Mouse (Mus musculus) myocyte (in vitro differentiated cells): ENCODE data around the gene Plekhm3.

ENCODE experiments used
- CEBPB ChIP-seq: IDR thresholded peaks from 2 replicates; pipeline ENCODE4 v1.6.1; 2011; ENCODE audit warnings: mild to moderate bottlenecking, moderate library complexity; ENCODE audit not compliant: poor library complexity, insufficient read depth, severe bottlenecking
- E2F4 ChIP-seq: IDR thresholded peaks from one replicate; pipeline ENCODE4 v1.6.1; 2011; ENCODE audit warnings: mild to moderate bottlenecking, control low read depth, moderate library complexity; ENCODE audit not compliant: insufficient read depth
- MAX ChIP-seq: IDR thresholded peaks from one replicate; pipeline ENCODE4 v1.6.1; 2011; ENCODE audit warnings: low read depth, mild to moderate bottlenecking, control low read depth
- MYOG ChIP-seq, 3 experiments: IDR thresholded peaks; one replicate each; pipeline ENCODE4 v1.6.1; 2011; ENCODE audit warnings: control low read depth in 2 of 3, low read depth in 2 of 3, mild to moderate bottlenecking in 2 of 3; ENCODE audit not compliant: insufficient read length in 2 of 3, control insufficient read depth in 1 of 3, insufficient read depth in 1 of 3
- POLR2A ChIP-seq: IDR thresholded peaks from one replicate; pipeline ENCODE4 v1.6.1; 2011; ENCODE audit warnings: low read depth, mild to moderate bottlenecking, control low read depth, moderate library complexity; ENCODE audit not compliant: insufficient read length
- TCF12 ChIP-seq: IDR thresholded peaks from one replicate; pipeline ENCODE4 v1.6.1; 2011; ENCODE audit warnings: mild to moderate bottlenecking, control low read depth; ENCODE audit not compliant: poor library complexity, insufficient read depth, severe bottlenecking

DNA sequence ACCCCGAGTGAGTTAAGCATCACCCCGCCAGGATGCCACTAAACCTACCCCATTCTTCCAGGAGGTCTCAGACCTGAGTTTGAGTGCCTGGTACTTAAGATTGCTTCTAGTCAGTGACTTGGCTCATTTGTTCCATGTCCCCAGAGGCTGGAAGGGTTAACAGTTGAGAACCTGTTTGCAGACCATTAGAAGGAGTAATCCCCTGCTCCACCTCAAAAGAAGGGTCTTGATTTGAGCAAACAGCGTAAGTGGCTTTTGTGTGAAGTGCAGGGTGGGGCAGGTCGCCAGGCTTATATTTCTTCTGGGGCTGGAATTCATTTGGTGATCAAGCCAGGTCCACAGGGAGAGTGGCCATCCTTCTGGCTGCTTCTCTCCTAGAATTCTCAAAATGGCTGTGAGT is 183.3 kb downstream of the Plekhm3 start:
- TF ChIP-seq POLR2A = no peak
- no peak for TF ChIP-seq MYOG (IDR thresholded peaks at IDR 0.05; ENCODE audit: control insufficient read depth in 1 of 3, insufficient read depth in 1 of 3, insufficient read length in 2 of 3, low read depth in 2 of 3)
- TF ChIP-seq CEBPB = no peak
- TF ChIP-seq E2F4 = no peak
- TF ChIP-seq TCF12 = no peak
- no peak for TF ChIP-seq MAX
